Mouse (Mus musculus) intestine, postnatal 0 days (tissue): ENCODE measurements around the gene Gm6760. TPM values are rescaled to one million over a fixed set of nuclear protein-coding genes. Genes with fewer than 3 reads are reported as not detected.

Experiments used
- ATAC-seq: fragments of 200-750 bp; cut with Nextera tagmentation; 2 replicates; pipeline ENCODE4 v1.8.0; 2017; ENCODE audit warnings: mild to moderate bottlenecking, moderate TSS enrichment, moderate library complexity
- H3K27ac ChIP-seq: fragments of 300-500 bp; sonication (generic); 2 replicates; pipeline ENCODE4 v1.5.1; 2014; ENCODE audit warnings: mild to moderate bottlenecking, low read depth, low read length, moderate library complexity
- H3K27me3 ChIP-seq: fragments of 300-500 bp; sonication (generic); replicated peaks from 2 replicates; pipeline ENCODE4 v1.6.1; 2014; ENCODE audit warnings: low read length, mixed read lengths; ENCODE audit not compliant: control insufficient read depth, insufficient read depth
- H3K36me3 ChIP-seq: fragments of 300-500 bp; sonication (generic); 2 replicates; pipeline ENCODE4 v1.6.1; 2014; ENCODE audit warnings: mild to moderate bottlenecking, moderate library complexity; ENCODE audit not compliant: control insufficient read depth, insufficient read depth
- H3K4me1 ChIP-seq: fragments of 300-500 bp; sonication (generic); replicated peaks from 2 replicates; pipeline ENCODE4 v1.6.1; 2014; ENCODE audit warnings: antibody characterized with exemption, low read length, mixed read lengths; ENCODE audit not compliant: control insufficient read depth, insufficient read depth
- H3K4me2 ChIP-seq: fragments of 300-500 bp; sonication (generic); replicated peaks from 2 replicates; pipeline ENCODE4 v1.6.1; 2014; ENCODE audit warnings: low read depth, mild to moderate bottlenecking, moderate library complexity
- H3K4me3 ChIP-seq: fragments of 300-500 bp; sonication (generic); 2 replicates; pipeline ENCODE4 v1.5.1; 2014; ENCODE audit warnings: low read depth, low read length
- H3K9ac ChIP-seq: fragments of 300-500 bp; sonication (generic); 2 replicates; pipeline ENCODE4 v1.6.1; 2014; ENCODE audit warnings: mild to moderate bottlenecking, low read depth, low read length
- H3K9me3 ChIP-seq: fragments of 300-500 bp; sonication (generic); 2 replicates; pipeline ENCODE4 v1.6.1; 2016; ENCODE audit warnings: mixed run types; ENCODE audit not compliant: control insufficient read depth
- CTCF ChIP-seq: sonication (generic); IDR thresholded peaks from 2 replicates; pipeline ENCODE4 v1.5.1; 2016; ENCODE audit warnings: low read depth, mild to moderate bottlenecking, control low read depth, antibody characterized with exemption, moderate library complexity
- WGBS: fragments of 180-500 bp; shearing (Covaris S2); extraction: QIAGEN DNeasy Blood & Tissue Kit; methylation state at CpG from one replicate; pipeline ENCODE4 v1.1.7; 2014; 5-methylcytosine and 5-hydroxymethylcytosine counted together
- polyA plus RNA-seq: library from polyadenylated mRNA; unstranded; fragments of >200 nt; fragmentation: Nextera tagmentation; extraction: Ambion mirVana; gene quantifications from 2 replicates; pipeline ENCODE4 v1.2.1, GENCODE M21; 2015

Gm6760 gene
- polyA plus RNA-seq, result not detected in 2 replicates

DNA sequence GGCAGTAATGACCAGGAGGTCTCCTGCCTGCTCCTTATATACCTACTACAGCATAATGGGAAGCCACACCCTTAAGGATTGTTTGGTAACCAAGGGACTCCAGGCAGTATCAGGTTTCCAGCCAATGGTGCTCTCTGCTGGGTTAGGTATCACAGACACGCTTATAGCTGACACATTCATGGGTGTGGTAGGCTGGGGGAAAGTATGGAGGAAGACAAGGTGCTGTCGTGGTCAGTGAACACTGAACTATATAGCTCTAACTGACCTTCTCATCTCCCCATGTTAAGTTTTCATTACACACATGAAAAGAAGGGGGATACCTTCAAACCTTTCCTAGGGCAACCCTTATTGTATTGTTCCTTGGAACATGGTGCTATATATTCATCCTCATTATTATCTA is at the start of gene Gm6760:
TSS of gene Gm6760 (minus strand) at position 101 of the 400 bp plus-strand sequence.
- Histone ChIP-seq H3K27ac (no peak within 1 kb of the TSS), H3K4me1 (no peaks in the 10 kb centered on the region), H3K4me3 (no peak within 1 kb of the TSS), H3K36me3 (no peaks in the 10 kb centered on the region), H3K4me2 (no peak within 1 kb of the TSS), H3K27me3 (no peaks in the 10 kb centered on the region), H3K9me3 (no peaks in the 10 kb centered on the region), H3K9ac (no peak within 1 kb of the TSS)
- 61% methylated on average over 2 of the region's 2 CpGs for WGBS
- no peak for ATAC-seq
- TF ChIP-seq CTCF, result no peak

DNA sequence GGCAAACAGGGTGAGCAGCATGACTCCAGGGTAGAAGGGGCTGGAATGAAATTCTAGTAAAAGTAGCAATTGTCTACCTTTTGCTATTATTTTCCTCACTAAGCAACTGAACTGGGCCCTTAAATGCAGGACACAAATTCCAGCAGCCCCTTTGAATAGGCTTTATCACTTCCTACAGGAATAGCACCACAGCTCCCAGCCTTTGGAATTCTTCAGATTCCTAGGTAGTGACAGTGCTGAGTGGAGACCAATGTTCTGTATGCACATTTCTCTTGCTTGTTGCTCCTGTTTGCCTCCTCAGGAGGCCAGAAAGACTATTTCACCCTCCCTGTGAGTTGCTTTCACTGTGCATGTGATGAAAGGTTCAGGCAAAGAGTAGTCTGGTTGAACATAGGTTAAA is 29.2 kb upstream of the Gm6760 start:
- TF ChIP-seq CTCF, result no peak

DNA sequence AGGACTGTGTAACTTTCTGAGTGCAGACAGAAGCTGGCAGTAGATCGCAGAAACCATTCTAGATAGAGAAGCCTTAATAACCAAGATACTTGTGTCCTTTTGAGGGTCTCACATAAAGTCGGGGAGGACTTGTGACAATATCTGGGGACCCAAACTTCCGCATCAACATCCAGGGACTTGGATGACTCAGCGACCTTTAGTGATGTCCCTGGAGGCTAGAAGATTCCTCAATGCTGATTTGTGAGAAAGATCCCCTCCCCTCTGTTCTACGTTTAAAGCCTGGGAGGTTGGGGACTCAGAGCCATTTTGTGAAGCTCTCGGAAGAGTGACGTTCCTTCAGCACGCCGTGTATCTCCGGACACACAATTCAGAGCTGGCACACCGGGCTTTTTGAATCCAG is 21.2 kb upstream of the Gm6760 start, which contains the start of gene 3830417A13Rik:
TSS of gene 3830417A13Rik (plus strand) at position 301 of the 400 bp plus-strand sequence.
- H3K27me3 ChIP-seq, result no peaks in the 10 kb centered on the region
- no peaks in the 10 kb centered on the region for H3K36me3 ChIP-seq
- H3K27ac ChIP-seq, result no peak within 1 kb of the TSS
- TF ChIP-seq CTCF, result no peak
- WGBS, result 87% methylated on average over 11 of the region's 11 CpGs
- no peak within 1 kb of the TSS for H3K4me2 ChIP-seq
- H3K4me3 ChIP-seq, result no peak within 1 kb of the TSS
- no peaks in the 10 kb centered on the region for H3K4me1 ChIP-seq
- H3K9ac ChIP-seq, result no peak within 1 kb of the TSS
- ATAC-seq, result no peak
- H3K9me3 ChIP-seq, result no peaks in the 10 kb centered on the region

More for the DNA sequence above, 29.2 kb upstream of the Gm6760 start:
- no peak for ATAC-seq
- H3K4me2 ChIP-seq, result no peak overlapping the region
- H3K4me3 ChIP-seq, result no peak overlapping the region
- H3K9me3 ChIP-seq, result no peaks in the 10 kb centered on the region
- no peak overlapping the region for H3K9ac ChIP-seq
- no peak overlapping the region for H3K27ac ChIP-seq
- no peaks in the 10 kb centered on the region for H3K27me3 ChIP-seq
- H3K4me1 ChIP-seq, result no peaks in the 10 kb centered on the region
- H3K36me3 ChIP-seq, result no peaks in the 10 kb centered on the region

Other genes starting within 250 kb of the Gm6760 start
- gene 3830417A13Rik, start 21.4 kb upstream of the Gm6760 start, polyA plus RNA-seq, result not detected in 2 replicates
- 0.82 and 0.98 TPM in 2 replicates for gene Slitrk4, start 124.8 kb upstream of the Gm6760 start, polyA plus RNA-seq